Mouse (Mus musculus): ENCODE measurements around the gene AV320801. TPM values are rescaled to one million over a fixed set of nuclear protein-coding genes. Genes with fewer than 3 reads are reported as not detected.
"Not testable (repeated sequence)": the region's sequence is repeated elsewhere in the genome, so short reads cannot be mapped to it uniquely, and the experiment has no call there.

AV320801 gene
- not detected in 2 replicates for polyA plus RNA-seq (2012; ENCODE audit: insufficient read depth, insufficient read length, low replicate concordance, missing spikeins)

GRCm38 (mm10) chrX:135494288-135494687 is at the start of gene AV320801:
Gene AV320801 (plus strand): TSS chrX:135494588.
- 99% methylated on average over 7 of the region's 14 CpGs for WGBS
- not testable (repeated sequence) for H3K4me3 ChIP-seq (ENCODE audit: insufficient read depth, low read depth, low read length); H3K4me1 ChIP-seq (ENCODE audit: control insufficient read depth, insufficient read depth, low read length); H3K27ac ChIP-seq (ENCODE audit: insufficient read depth, low read depth, low read length)

GRCm38 (mm10) chrX:135464160-135464559 is 30.2 kb upstream of the AV320801 start:
- H3K4me3 ChIP-seq (ENCODE audit: insufficient read depth, low read depth, low read length); H3K4me1 ChIP-seq (ENCODE audit: control insufficient read depth, insufficient read depth, low read length); H3K27ac ChIP-seq (ENCODE audit: insufficient read depth, low read depth, low read length): not testable (repeated sequence)
- WGBS, result no CpG with 5 or more reads among the region's 3 CpGs

GRCm38 (mm10) chrX:135481902-135482301 is 12.5 kb upstream of the AV320801 start:
- no CpG with 5 or more reads among the region's 6 CpGs for WGBS
- H3K4me1 ChIP-seq (ENCODE audit: control insufficient read depth, insufficient read depth, low read length); H3K4me3 ChIP-seq (ENCODE audit: insufficient read depth, low read depth, low read length); H3K27ac ChIP-seq (ENCODE audit: insufficient read depth, low read depth, low read length): not testable (repeated sequence)

DNA sequence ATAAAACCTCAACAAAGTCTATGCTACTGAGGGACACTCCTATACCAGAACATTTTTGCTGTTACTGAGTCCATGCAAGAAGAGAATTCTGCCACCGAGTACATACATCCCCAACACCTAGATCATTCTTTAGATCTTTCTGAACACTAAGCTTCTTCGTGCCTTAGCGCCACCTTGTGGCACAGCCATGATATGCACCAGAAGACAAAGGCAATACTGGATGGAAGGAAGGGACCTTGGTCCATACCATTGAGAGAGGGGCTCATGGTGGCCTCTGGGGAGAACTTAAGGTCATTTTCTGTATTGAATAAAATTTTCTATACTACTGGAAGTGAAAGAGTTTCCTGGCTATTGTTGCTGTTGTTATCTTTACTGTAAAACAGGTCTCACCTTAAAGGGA is 11.2 kb upstream of the AV320801 start:
- H3K4me3 ChIP-seq (ENCODE audit: insufficient read depth, low read depth, low read length); H3K27ac ChIP-seq (ENCODE audit: insufficient read depth, low read depth, low read length); H3K4me1 ChIP-seq (ENCODE audit: control insufficient read depth, insufficient read depth, low read length): not testable (repeated sequence)
- WGBS, result no CpG with 5 or more reads among the region's 3 CpGs

Other genes starting within 250 kb of the AV320801 start
- gene Pramel3, start 192.3 kb upstream of the AV320801 start, polyA plus RNA-seq (2012; ENCODE audit: insufficient read depth, insufficient read length, low replicate concordance, missing spikeins), result not detected in 2 replicates
- not detected in 2 replicates for gene Gm5128, start 121.3 kb upstream of the AV320801 start, polyA plus RNA-seq (2012; ENCODE audit: insufficient read depth, insufficient read length, low replicate concordance, missing spikeins)
- not detected in 2 replicates for gene Gm7903, start 60.8 kb upstream of the AV320801 start, polyA plus RNA-seq (2012; ENCODE audit: insufficient read depth, insufficient read length, low replicate concordance, missing spikeins)
- not detected in 2 replicates for gene Nxf7, start 104.2 kb downstream of the AV320801 start, polyA plus RNA-seq (2012; ENCODE audit: insufficient read depth, insufficient read length, low replicate concordance, missing spikeins)
- not detected in 2 replicates for gene Prame, start 133.1 kb downstream of the AV320801 start, polyA plus RNA-seq (2012; ENCODE audit: insufficient read depth, insufficient read length, low replicate concordance, missing spikeins)
- not detected in 2 replicates for gene Tcp11x2, start 199.2 kb downstream of the AV320801 start, polyA plus RNA-seq (2012; ENCODE audit: insufficient read depth, insufficient read length, low replicate concordance, missing spikeins)
- not detected in 2 replicates for gene Tmsb15a, start 230.7 kb downstream of the AV320801 start, polyA plus RNA-seq (2012; ENCODE audit: insufficient read depth, insufficient read length, low replicate concordance, missing spikeins)
- not detected in 2 replicates for gene Armcx5, start 248.1 kb downstream of the AV320801 start, polyA plus RNA-seq (2012; ENCODE audit: insufficient read depth, insufficient read length, low replicate concordance, missing spikeins)
- gene Gprasp1, start 248.1 kb downstream of the AV320801 start, polyA plus RNA-seq (2012; ENCODE audit: insufficient read depth, insufficient read length, low replicate concordance, missing spikeins), result 223 TPM in 1 of 2 replicates, not detected in the other

Data from olfactory bulb, adult 2 months (tissue).